Mouse (Mus musculus): ENCODE results near the gene Smim26. TPM values are rescaled to one million over a fixed set of nuclear protein-coding genes. Genes with fewer than 3 reads are reported as not detected.

Gene Smim26
- polyA plus RNA-seq, 1 experiment from 2014 or later: 46.4 TPM

DNA sequence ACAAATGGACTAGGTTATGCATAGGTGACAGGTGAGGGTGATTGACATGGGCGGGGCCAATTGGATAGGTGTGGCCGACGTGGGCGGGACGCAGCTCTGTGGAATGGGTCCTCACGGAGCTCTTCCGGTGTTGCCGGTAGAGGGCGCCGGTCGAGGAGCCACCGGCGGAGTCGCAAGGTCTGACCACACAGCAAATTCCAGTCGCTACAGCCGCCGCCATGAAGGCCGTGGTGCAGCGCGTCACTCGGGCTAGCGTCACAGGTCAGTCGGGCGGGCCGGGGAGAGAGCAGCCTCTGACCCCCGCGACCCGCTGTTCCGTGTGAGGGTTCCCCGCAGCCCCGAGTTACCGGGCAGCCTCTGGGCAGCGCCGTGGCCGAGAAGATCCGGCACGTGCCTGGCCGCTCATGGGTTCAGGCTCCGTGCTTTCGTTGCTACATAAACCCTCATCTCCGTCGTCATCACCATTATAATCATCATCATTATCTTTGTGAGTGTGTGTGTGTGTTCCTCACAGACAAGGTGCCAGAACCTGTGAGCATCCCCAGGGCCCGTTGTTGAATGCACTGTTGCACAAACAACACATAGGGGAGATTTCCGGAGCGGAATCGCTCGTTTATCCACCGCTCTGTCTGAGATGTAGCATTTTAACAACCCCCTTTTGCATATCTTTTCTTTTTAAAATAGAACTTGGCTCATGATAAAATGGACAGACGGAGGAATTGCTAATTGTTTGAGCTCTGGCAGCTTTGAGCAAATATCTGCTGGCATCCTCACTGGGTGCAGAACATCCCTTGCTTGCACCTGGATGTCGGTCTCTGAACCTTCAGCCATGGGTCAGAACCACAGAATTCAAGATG, 6.2 kb downstream of the Smim26 start, which contains the start of gene Dtd1:
TSS of gene Dtd1 (plus strand) at position 67 of the 857 bp plus-strand sequence.
- Histone ChIP-seq H3K27ac (no peak within 1 kb of the TSS), H3K9me3 (no peaks in the 10 kb centered on the region), H3K4me2 (replicated peaks) (peak within 1 kb of the TSS; percentile 61), H3K27me3 (replicated peaks) (no peaks in the 10 kb centered on the region), H3K36me3 (no peaks in the 10 kb centered on the region), H3K4me3 (peak within 1 kb of the TSS; percentile 65), H3K4me1 (no peaks in the 10 kb centered on the region), H3K9ac (peak within 1 kb of the TSS; percentile 75)
- WGBS: 2% methylated on average over 50 of the region's 50 CpGs
- peak; percentile 92 for ATAC-seq (ENCODE audit: low FRiP score, low read depth)

DNA sequence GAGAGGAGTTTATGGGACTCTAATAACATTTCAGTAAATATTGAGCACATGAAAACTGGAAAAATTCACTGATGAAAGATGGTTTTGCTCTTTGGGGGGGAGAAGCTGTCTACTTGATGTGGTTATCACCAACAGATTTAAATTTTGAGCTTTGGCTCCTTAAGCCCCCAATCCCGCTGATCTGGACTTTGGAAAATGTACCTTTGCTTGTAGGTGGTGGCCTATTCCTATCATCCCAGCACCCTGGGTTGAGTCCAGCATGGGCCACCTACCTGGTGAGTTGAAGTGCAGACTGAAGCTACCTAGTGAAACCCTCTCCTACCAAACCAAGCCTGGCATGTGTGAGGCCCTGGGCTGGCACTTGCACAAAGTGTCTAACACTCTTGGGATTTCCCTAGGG, 7.7 kb downstream of the Smim26 start:
- Histone ChIP-seq H3K4me3 (no peak overlapping the region), H3K9me3 (no peaks in the 10 kb centered on the region), H3K4me1 (no peaks in the 10 kb centered on the region), H3K27ac (no peak overlapping the region), H3K9ac (no peak overlapping the region), H3K4me2 (replicated peaks) (no peak overlapping the region), H3K36me3 (no peaks in the 10 kb centered on the region; the same call in 1 of the 2 replicates), H3K27me3 (replicated peaks) (no peaks in the 10 kb centered on the region)
- 97% methylated on average over 1 of the region's 1 CpGs for WGBS
- no peak for ATAC-seq (ENCODE audit: low FRiP score, low read depth)

DNA sequence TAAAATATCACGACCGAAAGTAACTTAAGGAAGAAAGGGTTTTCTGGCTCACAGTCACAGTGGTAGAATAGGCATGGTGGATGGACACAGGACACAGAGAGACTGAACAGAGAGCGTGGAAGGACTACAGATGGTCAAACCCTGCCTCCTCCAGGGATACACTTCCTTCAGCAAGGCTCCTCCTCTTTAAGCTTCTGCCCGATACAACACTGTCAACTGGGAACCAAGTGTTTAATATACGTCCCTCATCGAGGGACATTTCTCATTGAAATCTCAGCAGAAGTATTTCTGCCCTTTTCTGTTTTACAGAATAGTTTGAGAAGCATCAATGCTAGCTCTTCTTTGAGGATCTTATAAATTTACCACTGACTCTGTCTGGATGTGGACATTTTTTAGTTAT, 20.1 kb downstream of the Smim26 start:
- Histone ChIP-seq H3K4me3 (no peak overlapping the region), H3K36me3 (no peaks in the 10 kb centered on the region), H3K27me3 (replicated peaks) (no peaks in the 10 kb centered on the region), H3K27ac (no peak overlapping the region), H3K4me2 (replicated peaks) (no peak overlapping the region), H3K4me1 (no peaks in the 10 kb centered on the region), H3K9ac (no peak overlapping the region), H3K9me3 (0 out of 2 replicates have a peak, but pooled peaks cover 3% of the 10 kb centered on the region)
- 94% methylated on average over 6 of the region's 6 CpGs for WGBS
- no peak for ATAC-seq (ENCODE audit: low FRiP score, low read depth)

DNA sequence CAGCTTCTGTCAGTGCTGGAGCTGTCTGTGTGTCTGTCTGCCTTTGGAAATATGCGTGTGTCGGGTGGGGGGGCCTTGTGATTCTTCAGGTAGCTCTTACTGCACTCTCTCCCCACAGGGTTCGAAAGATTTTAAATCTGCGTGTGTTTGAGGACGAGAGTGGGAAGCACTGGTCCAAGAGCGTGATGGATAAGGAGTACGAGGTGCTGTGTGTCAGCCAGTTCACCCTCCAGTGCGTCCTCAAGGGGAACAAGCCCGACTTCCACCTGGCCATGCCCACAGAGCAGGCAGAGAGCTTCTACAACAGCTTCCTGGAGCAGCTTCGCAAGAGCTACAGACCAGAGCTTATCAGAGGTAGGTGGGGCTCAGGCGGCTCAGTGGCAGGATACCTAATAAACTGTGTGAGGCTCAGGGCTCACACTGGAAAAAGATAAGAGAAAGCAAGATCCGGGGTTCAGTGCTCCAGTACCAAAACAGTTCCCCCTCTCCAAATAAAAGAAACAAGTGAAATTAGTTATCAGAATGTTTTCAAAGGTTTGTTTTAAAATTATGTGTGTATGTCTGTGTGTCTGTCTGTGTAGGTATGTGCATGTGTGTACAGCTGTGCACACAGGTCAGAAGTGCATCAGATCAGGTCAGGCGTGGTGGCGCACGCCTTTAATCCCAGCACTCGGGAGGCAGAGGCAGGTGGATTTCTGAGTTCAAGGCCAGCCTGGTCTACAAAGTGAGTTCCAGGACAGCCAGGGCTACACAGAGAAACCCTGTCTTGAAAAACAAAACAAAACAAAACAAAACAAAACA, 23.4 kb downstream of the Smim26 start:
- Histone ChIP-seq H3K4me1 (no peaks in the 10 kb centered on the region), H3K4me2 (replicated peaks) (no peak overlapping the region), H3K27me3 (replicated peaks) (no peaks in the 10 kb centered on the region), H3K36me3 (no peaks in the 10 kb centered on the region), H3K27ac (no peak overlapping the region), H3K9ac (no peak overlapping the region), H3K4me3 (no peak overlapping the region), H3K9me3 (no peaks in the 10 kb centered on the region)
- 93% methylated on average over 16 of the region's 16 CpGs for WGBS
- ATAC-seq (ENCODE audit: low FRiP score, low read depth): no peak

DNA sequence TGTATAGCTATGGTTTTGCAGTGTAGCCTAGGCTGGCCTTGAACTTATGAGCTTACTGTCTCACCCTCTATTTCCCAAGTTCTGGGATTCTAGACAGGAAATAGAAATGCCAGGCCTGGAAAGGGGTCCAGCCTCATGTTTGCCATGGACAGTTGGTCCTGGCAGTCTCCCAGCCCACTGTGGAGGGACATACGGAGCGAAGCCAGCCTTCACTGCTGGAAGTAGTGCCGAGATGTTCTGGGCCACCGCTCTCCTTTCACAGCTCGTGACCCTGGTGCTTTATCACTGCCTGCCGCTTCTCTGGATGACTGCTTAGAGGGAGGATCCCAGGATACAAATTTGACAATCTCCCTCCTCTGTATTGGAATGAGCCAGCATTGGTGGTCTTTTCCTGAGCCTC, 27.6 kb downstream of the Smim26 start:
- WGBS: 52% methylated on average over 6 of the region's 6 CpGs
- H3K4me1 ChIP-seq: no peaks in the 10 kb centered on the region
- H3K27ac ChIP-seq: no peak overlapping the region
- no peak overlapping the region for H3K9ac ChIP-seq
- H3K4me3 ChIP-seq: no peak overlapping the region
- no peak overlapping the region for H3K4me2 ChIP-seq (replicated peaks)
- no peak for ATAC-seq (ENCODE audit: low FRiP score, low read depth)
- H3K36me3 ChIP-seq: no peaks in the 10 kb centered on the region
- no peaks in the 10 kb centered on the region for H3K27me3 ChIP-seq (replicated peaks)
- 0 out of 2 replicates have a peak, but pooled peaks cover 3% of the 10 kb centered on the region for H3K9me3 ChIP-seq

DNA sequence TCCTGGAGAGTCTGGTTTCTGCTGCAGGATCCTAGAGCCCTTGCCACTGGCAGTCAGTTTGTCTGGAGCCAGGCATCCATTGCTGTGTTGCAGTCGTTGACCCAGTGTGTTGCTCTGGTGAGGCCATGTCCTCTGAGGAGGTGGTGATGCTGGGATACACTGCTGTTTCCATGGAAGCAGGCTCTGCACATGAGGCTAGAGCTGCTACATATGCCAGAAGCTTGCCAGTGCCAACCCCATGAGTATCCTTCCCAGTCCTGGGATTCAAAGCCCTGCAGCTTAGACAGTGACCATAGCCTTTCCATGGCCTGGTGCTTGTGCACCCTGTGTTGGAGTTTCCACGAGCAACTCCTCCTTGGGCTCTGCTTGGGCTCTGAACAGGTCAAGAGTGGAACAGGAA, 39.7 kb downstream of the Smim26 start:
- no peak for ATAC-seq (ENCODE audit: low FRiP score, low read depth)
- WGBS: 86% methylated on average over 2 of the region's 2 CpGs
- no peaks in the 10 kb centered on the region for H3K27me3 ChIP-seq (replicated peaks)
- no peaks in the 10 kb centered on the region for H3K36me3 ChIP-seq
- no peak overlapping the region for H3K9ac ChIP-seq
- no peak overlapping the region for H3K27ac ChIP-seq
- no peak overlapping the region for H3K4me2 ChIP-seq (replicated peaks)
- no peak overlapping the region for H3K4me3 ChIP-seq
- H3K9me3 ChIP-seq: no peaks in the 10 kb centered on the region
- H3K4me1 ChIP-seq: no peaks in the 10 kb centered on the region

DNA sequence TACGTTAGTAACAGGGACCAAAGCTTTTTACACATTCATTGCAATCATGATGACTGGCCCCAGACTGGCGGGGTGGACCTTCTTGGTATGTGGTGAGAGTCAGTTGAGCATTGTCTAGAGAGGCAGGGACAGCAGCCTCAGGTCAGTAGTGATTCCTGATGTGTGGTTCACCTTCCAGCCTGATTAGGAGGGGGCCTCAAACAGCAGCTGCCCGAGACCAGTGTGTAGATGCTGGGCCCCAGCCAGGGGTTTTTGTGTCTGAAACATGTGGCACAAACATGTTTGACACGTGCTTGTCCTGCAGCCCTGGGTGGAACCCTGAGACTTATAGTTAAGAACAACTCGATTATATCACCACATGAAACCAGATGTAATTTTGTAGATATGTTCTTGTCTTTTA, 40.4 kb downstream of the Smim26 start:
- Histone ChIP-seq H3K9me3 (no peaks in the 10 kb centered on the region), H3K27ac (no peak overlapping the region), H3K36me3 (no peaks in the 10 kb centered on the region), H3K4me1 (no peaks in the 10 kb centered on the region), H3K9ac (no peak overlapping the region), H3K4me3 (no peak overlapping the region), H3K27me3 (replicated peaks) (no peaks in the 10 kb centered on the region), H3K4me2 (replicated peaks) (no peak overlapping the region)
- no peak for ATAC-seq (ENCODE audit: low FRiP score, low read depth)
- 77% methylated on average over 5 of the region's 5 CpGs for WGBS

DNA sequence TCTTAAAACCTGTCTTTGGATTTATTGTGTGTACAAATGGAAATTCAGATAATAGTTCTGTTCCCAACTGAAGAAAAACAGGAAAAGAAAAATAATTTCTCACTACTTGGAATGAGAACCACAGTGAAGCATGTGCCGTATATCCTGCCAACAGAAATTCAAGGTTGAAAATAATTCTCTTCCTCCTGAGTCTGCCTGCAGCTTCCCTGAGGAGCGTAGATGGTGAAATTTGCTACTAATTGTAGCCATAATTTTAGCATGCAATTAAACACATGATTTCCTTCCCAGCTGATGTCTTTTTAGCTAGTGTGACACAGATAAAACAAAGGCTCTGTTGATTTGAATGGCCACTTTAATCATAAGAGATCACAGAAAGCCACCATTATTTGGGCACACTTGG, 40.9 kb downstream of the Smim26 start:
- ATAC-seq (ENCODE audit: low FRiP score, low read depth): peak; percentile 4; the same call in 1 of the 2 replicates
- Histone ChIP-seq H3K27me3 (replicated peaks) (no peaks in the 10 kb centered on the region), H3K36me3 (no peaks in the 10 kb centered on the region), H3K27ac (no peak overlapping the region), H3K9me3 (no peaks in the 10 kb centered on the region), H3K4me1 (no peaks in the 10 kb centered on the region), H3K9ac (no peak overlapping the region), H3K4me3 (no peak overlapping the region), H3K4me2 (replicated peaks) (no peak overlapping the region)
- 71% methylated on average over 2 of the region's 2 CpGs for WGBS

DNA sequence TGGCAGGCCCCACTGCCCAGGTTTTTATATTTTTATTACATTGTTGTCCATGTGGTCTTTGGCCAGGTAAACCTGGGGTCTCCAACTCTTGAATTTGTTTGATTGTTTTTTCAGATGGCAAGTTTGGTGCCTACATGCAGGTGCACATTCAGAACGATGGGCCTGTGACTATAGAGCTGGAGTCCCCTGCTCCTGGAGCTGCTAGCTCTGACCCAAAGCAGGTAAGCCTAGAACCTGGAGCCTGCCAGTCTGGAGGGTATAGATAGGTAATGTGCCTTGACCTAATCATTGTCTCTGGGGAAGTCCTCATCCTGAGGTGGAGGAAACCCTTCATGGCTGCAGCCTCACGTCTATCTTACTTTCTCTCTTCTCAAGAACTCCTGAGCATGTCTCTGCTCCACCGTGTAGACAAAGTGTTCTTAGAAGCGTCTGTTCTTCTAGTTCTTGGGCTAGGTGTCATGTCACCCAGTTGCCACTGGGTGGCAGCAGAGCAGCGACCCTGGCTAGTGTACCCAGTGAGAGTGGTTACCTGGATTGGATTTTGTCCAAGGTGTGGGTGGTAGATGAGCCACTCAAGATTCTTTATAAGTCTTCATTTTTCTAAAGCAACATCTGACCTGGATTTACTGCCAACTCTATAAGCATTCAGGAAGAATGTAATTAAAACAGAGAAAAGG, 41.9 kb downstream of the Smim26 start:
- no peak overlapping the region for H3K27ac ChIP-seq
- H3K36me3 ChIP-seq: no peaks in the 10 kb centered on the region
- no peaks in the 10 kb centered on the region for H3K27me3 ChIP-seq (replicated peaks)
- no peak overlapping the region for H3K4me2 ChIP-seq (replicated peaks)
- H3K9ac ChIP-seq: no peak overlapping the region
- H3K9me3 ChIP-seq: no peaks in the 10 kb centered on the region
- H3K4me1 ChIP-seq: peaks cover 6% of the 10 kb centered on the region; the same call in 1 of the 2 replicates
- WGBS: 29% methylated on average over 5 of the region's 5 CpGs
- no peak overlapping the region for H3K4me3 ChIP-seq
- ATAC-seq (ENCODE audit: low FRiP score, low read depth): peak; percentile 68; the same call in 1 of the 2 replicates

DNA sequence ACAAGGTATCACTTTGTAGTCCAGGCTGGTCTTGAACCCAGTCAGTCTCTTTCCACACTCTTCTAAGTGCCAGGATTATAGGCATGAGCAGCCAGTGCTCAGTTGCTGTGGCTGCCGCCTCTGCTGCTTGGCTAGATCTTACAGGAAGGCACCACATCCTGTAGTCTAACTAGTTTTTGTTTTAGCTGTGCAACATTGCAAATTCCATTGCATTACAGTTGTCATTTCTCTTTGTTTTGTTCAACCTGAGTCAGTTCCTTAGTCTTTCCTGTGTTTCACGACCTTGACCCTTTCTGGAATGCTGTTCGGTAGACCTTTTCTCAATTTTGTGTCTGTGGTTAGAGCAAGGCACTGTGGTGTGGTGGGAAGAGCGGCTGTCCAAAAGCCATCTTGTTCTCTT, 43.4 kb downstream of the Smim26 start:
- no peak for ATAC-seq (ENCODE audit: low FRiP score, low read depth)
- no peaks in the 10 kb centered on the region for H3K27me3 ChIP-seq (replicated peaks)
- H3K36me3 ChIP-seq: no peaks in the 10 kb centered on the region
- WGBS: 91% methylated on average over 4 of the region's 4 CpGs
- no peak overlapping the region for H3K9ac ChIP-seq
- no peak overlapping the region for H3K4me2 ChIP-seq (replicated peaks)
- no peaks in the 10 kb centered on the region for H3K9me3 ChIP-seq
- H3K4me1 ChIP-seq: peaks cover 6% of the 10 kb centered on the region; the same call in 1 of the 2 replicates
- no peak overlapping the region for H3K27ac ChIP-seq
- H3K4me3 ChIP-seq: no peak overlapping the region

DNA sequence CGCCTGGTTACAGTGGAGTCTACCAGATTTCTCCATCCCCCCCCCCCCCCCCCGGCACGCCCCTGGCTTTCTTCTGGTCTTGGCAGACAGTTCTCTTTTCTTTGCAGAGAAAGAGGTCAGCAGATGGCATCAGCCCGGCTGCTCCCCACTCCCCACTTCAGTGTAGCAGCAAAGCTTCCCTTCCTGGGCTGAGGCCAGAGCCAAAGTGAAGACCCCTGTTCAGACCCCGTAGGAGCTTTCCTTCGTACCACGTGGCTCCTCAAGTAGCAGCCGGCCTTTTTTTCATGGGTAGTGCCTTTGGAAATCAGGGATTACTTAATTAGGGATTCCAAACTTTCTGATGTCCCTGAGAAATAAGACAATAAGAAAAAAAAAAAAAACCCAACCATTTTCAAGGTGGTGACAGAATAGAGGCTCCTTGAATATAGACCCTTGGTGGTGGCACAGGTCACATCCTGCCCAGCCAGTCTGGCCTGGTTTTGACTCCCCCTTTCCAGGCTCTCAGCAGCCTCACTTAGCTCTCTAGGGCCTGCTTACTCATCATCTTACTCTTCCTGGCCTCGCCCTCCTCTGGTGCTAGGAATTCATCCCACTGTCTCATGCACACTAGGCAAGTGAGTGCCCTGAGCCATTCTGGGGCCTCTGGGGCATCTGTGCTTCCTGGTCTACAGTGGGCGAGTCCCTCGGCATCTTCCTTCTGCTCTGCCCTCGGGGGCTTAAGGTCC, 44.0 kb downstream of the Smim26 start:
- no peak for ATAC-seq (ENCODE audit: low FRiP score, low read depth)
- WGBS: 80% methylated on average over 12 of the region's 12 CpGs

More for the DNA sequence above, 44.0 kb downstream of the Smim26 start:
- no peak overlapping the region for H3K4me2 ChIP-seq (replicated peaks)
- no peaks in the 10 kb centered on the region for H3K36me3 ChIP-seq
- peaks cover 6% of the 10 kb centered on the region; the same call in 1 of the 2 replicates for H3K4me1 ChIP-seq
- H3K9ac ChIP-seq: no peak overlapping the region
- no peaks in the 10 kb centered on the region for H3K27me3 ChIP-seq (replicated peaks)
- no peak overlapping the region for H3K27ac ChIP-seq
- H3K4me3 ChIP-seq: no peak overlapping the region
- H3K9me3 ChIP-seq: no peaks in the 10 kb centered on the region
